Mouse (Mus musculus): ENCODE data around the gene Cpa4.

DNA sequence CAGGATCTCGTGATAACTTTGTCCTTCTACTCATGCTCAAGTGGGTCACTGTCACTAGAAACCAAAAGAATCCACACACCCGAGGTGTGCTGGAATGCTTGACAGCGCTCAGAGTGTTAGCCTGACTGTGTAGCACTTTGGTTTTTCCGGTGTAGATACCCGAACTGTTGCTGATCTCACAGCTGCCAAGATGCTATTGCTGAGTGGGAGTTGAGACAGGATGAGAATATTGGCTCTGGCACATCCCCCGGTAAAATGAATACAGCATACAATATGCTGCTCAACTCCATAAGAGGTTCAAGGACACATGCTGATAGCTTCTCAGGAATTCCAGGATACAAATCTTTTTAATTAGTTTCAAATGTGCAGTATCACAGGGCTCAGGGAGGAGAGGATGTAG lies 39.4 kb upstream of the Cpa4 start:
- no peak for TF ChIP-seq POLR2A (IDR thresholded peaks at IDR 0.05; ENCODE audit: low read depth, low read length)
- no peak for TF ChIP-seq CTCF (IDR thresholded peaks at IDR 0.05; ENCODE audit: borderline replicate concordance, insufficient read depth, low read length)

Measured in embryonic fibroblast, embryonic 13.5 days (primary cell).